Mouse (Mus musculus) midbrain, embryonic 12.5 days (tissue): ENCODE results near the gene Tecpr2. TPM values are rescaled to one million over a fixed set of nuclear protein-coding genes. Genes with fewer than 3 reads are reported as not detected.
A peak's percentile ranks its signal among the peaks of the same experiment; 100 is the strongest.

Source experiments
- ATAC-seq: fragments of 200-750 bp; cut with Nextera tagmentation; 2 replicates; pipeline ENCODE4 v1.8.0; 2017; ENCODE audit warnings: low read depth, moderate TSS enrichment, moderate library complexity; ENCODE audit not compliant: low FRiP score
- H3K27ac ChIP-seq: fragments of 300-500 bp; sonication (generic); replicated peaks from 2 replicates; pipeline ENCODE4 v1.5.1; 2016; ENCODE audit warnings: mild to moderate bottlenecking
- H3K27me3 ChIP-seq: fragments of 300-500 bp; sonication (generic); 2 replicates; pipeline ENCODE4 v1.6.1; 2016; ENCODE audit warnings: mild to moderate bottlenecking
- H3K36me3 ChIP-seq: fragments of 300-500 bp; sonication (generic); 2 replicates; pipeline ENCODE4 v1.6.1; 2016
- H3K4me1 ChIP-seq: fragments of 300-500 bp; sonication (generic); 2 replicates; pipeline ENCODE4 v1.6.1; 2016
- H3K4me2 ChIP-seq: fragments of 300-500 bp; sonication (generic); replicated peaks from 2 replicates; pipeline ENCODE4 v1.6.1; 2016; ENCODE audit warnings: mild to moderate bottlenecking, moderate library complexity
- H3K4me3 ChIP-seq: fragments of 300-500 bp; sonication (generic); 2 replicates; pipeline ENCODE4 v1.5.1; 2016; ENCODE audit warnings: mild to moderate bottlenecking
- H3K9ac ChIP-seq: fragments of 300-500 bp; sonication (generic); replicated peaks from 2 replicates; pipeline ENCODE4 v1.6.1; 2016; ENCODE audit warnings: mild to moderate bottlenecking, moderate library complexity
- H3K9me3 ChIP-seq: fragments of 300-500 bp; sonication (generic); 2 replicates; pipeline ENCODE4 v1.6.1; 2016; ENCODE audit warnings: mild to moderate bottlenecking
- WGBS: fragments of 180-500 bp; shearing (Covaris S2); methylation state at CpG from one replicate; pipeline ENCODE4 v1.1.7; 2016; 5-methylcytosine and 5-hydroxymethylcytosine counted together
- polyA plus RNA-seq: library from polyadenylated mRNA; unstranded; fragments of >200 nt; fragmentation: Nextera tagmentation; extraction: Ambion mirVana; gene quantifications from 2 replicates; pipeline ENCODE4 v1.2.1, GENCODE M21; 2016

Tecpr2 gene
- polyA plus RNA-seq, 1 experiment from 2014 or later, result 7.5 TPM

DNA sequence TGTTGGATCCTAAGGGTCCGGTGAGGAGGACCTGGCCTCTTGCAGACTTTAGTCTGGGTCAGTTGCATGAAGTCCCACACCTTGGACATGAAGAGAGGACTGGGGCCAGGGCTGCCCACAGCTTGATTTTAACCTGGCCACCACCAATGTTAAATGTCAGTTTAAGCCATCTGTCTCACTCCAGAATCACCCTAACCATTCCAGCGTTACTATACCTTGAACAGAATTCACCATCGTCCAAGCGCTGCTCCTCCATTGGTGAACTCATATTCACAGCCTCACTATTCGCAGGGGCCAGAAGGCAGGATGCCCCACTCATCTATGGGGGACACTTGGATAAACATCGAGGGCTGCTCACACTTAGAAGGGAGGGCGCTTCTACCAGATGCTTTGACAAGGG, 111.9 kb downstream of the Tecpr2 start:
- Histone ChIP-seq H3K4me3 (no peak overlapping the region), H3K27me3 (no peaks in the 10 kb centered on the region), H3K36me3 (no peaks in the 10 kb centered on the region), H3K4me2 (no peak overlapping the region), H3K9me3 (peaks cover 4% of the 10 kb centered on the region; the same call in 1 of the 2 replicates), H3K4me1 (no peaks in the 10 kb centered on the region), H3K27ac (no peak overlapping the region), H3K9ac (no peak overlapping the region)
- ATAC-seq, result no peak
- WGBS, result 92% methylated on average over 7 of the region's 7 CpGs

- no peak overlapping the region for H3K27ac ChIP-seq
- no peak for ATAC-seq
- no peaks in the 10 kb centered on the region for H3K9me3 ChIP-seq
- H3K27me3 ChIP-seq, result no peaks in the 10 kb centered on the region
- H3K4me1 ChIP-seq, result 0 out of 2 replicates have a peak, but pooled peaks cover 5% of the 10 kb centered on the region
- H3K4me3 ChIP-seq, result no peak overlapping the region
- H3K4me2 ChIP-seq, result no peak overlapping the region
- WGBS, result 84% methylated on average over 9 of the region's 9 CpGs
- H3K9ac ChIP-seq, result no peak overlapping the region
- H3K36me3 ChIP-seq, result no peaks in the 10 kb centered on the region
Measured at GRCm38 (mm10) chr12:111004142-111004541, 115.1 kb downstream of the Tecpr2 start.

- Histone ChIP-seq H3K4me1 (0 out of 2 replicates have a peak, but pooled peaks cover 5% of the 10 kb centered on the region), H3K4me2 (no peak overlapping the region), H3K9ac (no peak overlapping the region), H3K36me3 (no peaks in the 10 kb centered on the region), H3K27me3 (no peaks in the 10 kb centered on the region), H3K27ac (no peak overlapping the region), H3K4me3 (no peak overlapping the region), H3K9me3 (no peaks in the 10 kb centered on the region)
- ATAC-seq, result no peak
- WGBS, result 73% methylated on average over 6 of the region's 6 CpGs
Measured at GRCm38 (mm10) chr12:111005803-111006202, 116.7 kb downstream of the Tecpr2 start.

GRCm38 (mm10) chr12:111006339-111006738, 117.3 kb downstream of the Tecpr2 start:
- Histone ChIP-seq H3K4me1 (0 out of 2 replicates have a peak, but pooled peaks cover 5% of the 10 kb centered on the region), H3K27me3 (no peaks in the 10 kb centered on the region), H3K4me2 (no peak overlapping the region), H3K36me3 (no peaks in the 10 kb centered on the region), H3K4me3 (no peak overlapping the region), H3K27ac (no peak overlapping the region; the same call in 1 of the 2 replicates), H3K9ac (no peak overlapping the region), H3K9me3 (no peaks in the 10 kb centered on the region)
- no peak for ATAC-seq
- 74% methylated on average over 5 of the region's 5 CpGs for WGBS

GRCm38 (mm10) chr12:111007134-111008103, 118.4 kb downstream of the Tecpr2 start:
- no peak for ATAC-seq
- Histone ChIP-seq H3K27me3 (no peaks in the 10 kb centered on the region), H3K4me1 (0 out of 2 replicates have a peak, but pooled peaks cover 5% of the 10 kb centered on the region), H3K9me3 (no peaks in the 10 kb centered on the region), H3K4me3 (no peak overlapping the region), H3K4me2 (no peak overlapping the region), H3K36me3 (no peaks in the 10 kb centered on the region), H3K27ac (no peak overlapping the region), H3K9ac (no peak overlapping the region)
- WGBS, result 80% methylated on average over 14 of the region's 14 CpGs

- no peak overlapping the region for H3K4me2 ChIP-seq
- no peak for ATAC-seq
- no peaks in the 10 kb centered on the region for H3K27me3 ChIP-seq
- no peaks in the 10 kb centered on the region for H3K9me3 ChIP-seq
- H3K4me3 ChIP-seq, result no peak overlapping the region
- H3K9ac ChIP-seq, result no peak overlapping the region
- no peaks in the 10 kb centered on the region for H3K36me3 ChIP-seq
- H3K27ac ChIP-seq, result no peak overlapping the region
- H3K4me1 ChIP-seq, result 0 out of 2 replicates have a peak, but pooled peaks cover 5% of the 10 kb centered on the region
- 74% methylated on average over 11 of the region's 11 CpGs for WGBS
Measured at GRCm38 (mm10) chr12:111008500-111009490, 119.7 kb downstream of the Tecpr2 start.

GRCm38 (mm10) chr12:111009615-111010257, 120.7 kb downstream of the Tecpr2 start:
- Histone ChIP-seq H3K27ac (no peak overlapping the region), H3K9me3 (no peaks in the 10 kb centered on the region), H3K36me3 (no peaks in the 10 kb centered on the region), H3K27me3 (no peaks in the 10 kb centered on the region), H3K4me1 (0 out of 2 replicates have a peak, but pooled peaks cover 5% of the 10 kb centered on the region), H3K4me3 (no peak overlapping the region), H3K4me2 (no peak overlapping the region), H3K9ac (no peak overlapping the region)
- no peak for ATAC-seq
- WGBS, result 87% methylated on average over 6 of the region's 6 CpGs

- no peak for ATAC-seq
- Histone ChIP-seq H3K27ac (no peak overlapping the region), H3K9me3 (no peaks in the 10 kb centered on the region), H3K36me3 (no peaks in the 10 kb centered on the region), H3K4me3 (no peak overlapping the region), H3K4me2 (no peak overlapping the region), H3K27me3 (no peaks in the 10 kb centered on the region), H3K9ac (no peak overlapping the region), H3K4me1 (peaks cover 2% of the 10 kb centered on the region; the same call in 1 of the 2 replicates)
- WGBS, result 88% methylated on average over 3 of the region's 3 CpGs
Measured at GRCm38 (mm10) chr12:111016807-111017206, 127.7 kb downstream of the Tecpr2 start.

DNA sequence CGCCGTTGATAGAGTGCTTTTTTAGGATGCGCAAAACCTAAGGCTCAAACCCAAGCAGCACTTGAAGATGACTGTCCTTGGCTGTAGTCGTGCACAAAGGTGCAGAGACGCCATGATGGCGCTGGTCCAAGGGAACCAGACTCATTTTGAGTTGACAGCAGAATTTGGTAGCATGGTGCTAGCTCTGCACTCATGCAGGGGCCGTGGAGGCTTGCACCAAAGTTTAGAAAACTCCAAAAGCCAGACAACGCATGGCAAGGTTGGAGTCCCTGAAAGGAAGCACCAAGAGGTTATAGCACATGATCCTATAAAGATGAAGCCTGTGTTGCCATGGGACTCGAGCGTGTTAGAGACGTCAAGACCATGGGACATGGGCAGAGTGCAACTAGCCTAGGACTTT, 129.0 kb downstream of the Tecpr2 start:
- no peak overlapping the region for H3K4me2 ChIP-seq
- no peak overlapping the region for H3K9ac ChIP-seq
- no peaks in the 10 kb centered on the region for H3K9me3 ChIP-seq
- H3K27ac ChIP-seq, result no peak overlapping the region
- no peak for ATAC-seq
- H3K4me1 ChIP-seq, result peaks cover 2% of the 10 kb centered on the region; the same call in 1 of the 2 replicates
- WGBS, result 93% methylated on average over 11 of the region's 11 CpGs
- no peaks in the 10 kb centered on the region for H3K36me3 ChIP-seq
- H3K27me3 ChIP-seq, result no peaks in the 10 kb centered on the region
- H3K4me3 ChIP-seq, result no peak overlapping the region

- Histone ChIP-seq H3K9ac (no peak overlapping the region), H3K4me1 (peaks cover 2% of the 10 kb centered on the region; the same call in 1 of the 2 replicates), H3K27ac (no peak overlapping the region), H3K27me3 (no peaks in the 10 kb centered on the region), H3K36me3 (no peaks in the 10 kb centered on the region), H3K4me3 (no peak overlapping the region), H3K4me2 (no peak overlapping the region), H3K9me3 (no peaks in the 10 kb centered on the region)
- WGBS, result 95% methylated on average over 2 of the region's 2 CpGs
- ATAC-seq, result no peak
Measured at GRCm38 (mm10) chr12:111019086-111019485, 130.0 kb downstream of the Tecpr2 start.

DNA sequence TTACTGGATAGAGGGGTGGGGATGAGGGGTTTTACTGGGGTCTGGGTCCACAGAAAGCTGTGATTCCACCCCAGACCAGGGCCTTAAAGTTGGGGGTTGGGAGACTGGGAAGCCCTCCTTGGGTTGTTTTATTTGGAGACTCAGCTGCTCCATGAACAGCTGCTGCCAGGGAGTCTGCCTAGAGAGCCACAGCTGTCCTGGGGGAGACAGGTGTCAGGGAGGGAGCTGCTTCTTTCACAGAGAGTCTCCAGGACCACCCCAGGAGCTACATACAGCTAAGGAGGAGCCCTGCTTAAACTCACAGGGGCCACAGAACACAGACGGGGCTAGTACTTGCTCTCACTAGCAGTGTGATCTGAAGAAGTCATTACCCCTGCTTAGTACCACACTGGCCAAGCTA, 132.1 kb downstream of the Tecpr2 start:
- Histone ChIP-seq H3K36me3 (no peaks in the 10 kb centered on the region), H3K27me3 (no peaks in the 10 kb centered on the region), H3K4me1 (peaks cover 2% of the 10 kb centered on the region; the same call in 1 of the 2 replicates), H3K9ac (0 out of 2 replicates have a peak overlapping the region, but pooled peaks have one; percentile 11), H3K4me2 (no peak overlapping the region), H3K9me3 (no peaks in the 10 kb centered on the region), H3K27ac (no peak overlapping the region), H3K4me3 (no peak overlapping the region)
- WGBS, result 31% methylated on average over 1 of the region's 1 CpGs
- ATAC-seq, result no peak
